Mouse (Mus musculus) MEL (cell line): Measurements from ENCODE around the gene Kcnh1.

Source experiments
- CHD1 ChIP-seq: IDR thresholded peaks from 2 replicates; pipeline ENCODE4 v1.6.1; 2012; ENCODE audit warnings: low read depth, mild to moderate bottlenecking, inconsistent platforms, low read length, improper control_type of control experiment
- CHD2 ChIP-seq: IDR thresholded peaks from 2 replicates; pipeline ENCODE4 v1.6.1; 2011; ENCODE audit warnings: low read length, improper control_type of control experiment
- CTCF ChIP-seq, 3 experiments: IDR thresholded peaks in 2 of 3; conservative IDR thresholded peaks in 1 of 3; 2 replicates each; pipeline ENCODE4 v1.5.1; 2011 to 2012; ENCODE audit warnings: low read length in 3 of 3, low read depth in 2 of 3, mild to moderate bottlenecking in 2 of 3, improper control_type of control experiment in 1 of 3, inconsistent platforms in 1 of 3, mixed read lengths in 1 of 3, moderate library complexity in 1 of 3; ENCODE audit not compliant: control insufficient read depth in 1 of 3, insufficient read depth in 1 of 3, poor library complexity in 1 of 3, severe bottlenecking in 1 of 3
- ELF1 ChIP-seq: IDR thresholded peaks from 2 replicates; pipeline ENCODE4 v1.6.1; 2014; ENCODE audit warnings: low read depth, mild to moderate bottlenecking, inconsistent platforms, low read length, improper control_type of control experiment, moderate library complexity
- ETS1 ChIP-seq: IDR thresholded peaks from 2 replicates; pipeline ENCODE4 v1.6.1; 2012; ENCODE audit warnings: low read depth, mild to moderate bottlenecking, inconsistent platforms, low read length, improper control_type of control experiment, moderate library complexity
- GATA1 ChIP-seq: IDR thresholded peaks from 2 replicates; pipeline ENCODE4 v1.6.1; 2011; ENCODE audit warnings: low read depth, low read length, improper control_type of control experiment
- NRF1 ChIP-seq: IDR thresholded peaks from 2 replicates; pipeline ENCODE4 v1.6.1; 2014; ENCODE audit warnings: low read depth, mild to moderate bottlenecking, inconsistent platforms, low read length, improper control_type of control experiment, moderate library complexity; ENCODE audit not compliant: poor library complexity, insufficient read depth, severe bottlenecking
- POLR2AphosphoS2 ChIP-seq: IDR thresholded peaks from 2 replicates; pipeline ENCODE4 v1.6.1; 2011; ENCODE audit warnings: low read length, improper control_type of control experiment
- TAL1 ChIP-seq: IDR thresholded peaks from 2 replicates; pipeline ENCODE4 v1.6.1; 2012; ENCODE audit warnings: mild to moderate bottlenecking, inconsistent platforms, low read length, moderate library complexity, mixed read lengths
- ZC3H11A ChIP-seq: IDR thresholded peaks from 2 replicates; pipeline ENCODE4 v1.6.1; 2012; ENCODE audit warnings: low read depth, mild to moderate bottlenecking, inconsistent platforms, low read length, improper control_type of control experiment

- TF ChIP-seq CTCF (IDR thresholded peaks at IDR 0.05 in 2 of 3, conservative IDR thresholded peaks at IDR 0.05 in 1 of 3; ENCODE audit: control insufficient read depth in 1 of 3, insufficient read depth in 1 of 3, low read depth in 2 of 3, low read length in 3 of 3, poor library complexity in 1 of 3, severe bottlenecking in 1 of 3), result peak in 2 of 3 experiments; percentile 24 to 32; a peak in 4 of 6 replicates
- no peak for TF ChIP-seq NRF1
- no peak for TF ChIP-seq TAL1
- TF ChIP-seq ELF1, result no peak
- no peak for TF ChIP-seq ETS1
- TF ChIP-seq ZC3H11A, result no peak
- no peak for TF ChIP-seq CHD1
- no peak for TF ChIP-seq POLR2AphosphoS2
- TF ChIP-seq GATA1, result no peak
- TF ChIP-seq CHD2, result no peak
These were observed 133.6 kb downstream of the Kcnh1 start for GRCm38 (mm10) chr1:192324223-192324622.
